Mouse (Mus musculus): ENCODE results near the gene Spock1. TPM values are rescaled to one million over a fixed set of nuclear protein-coding genes. Genes with fewer than 3 reads are reported as not detected.

Gene Spock1
- total RNA-seq, 2 experiments from 2014 or later, result 269 to 303 TPM

DNA sequence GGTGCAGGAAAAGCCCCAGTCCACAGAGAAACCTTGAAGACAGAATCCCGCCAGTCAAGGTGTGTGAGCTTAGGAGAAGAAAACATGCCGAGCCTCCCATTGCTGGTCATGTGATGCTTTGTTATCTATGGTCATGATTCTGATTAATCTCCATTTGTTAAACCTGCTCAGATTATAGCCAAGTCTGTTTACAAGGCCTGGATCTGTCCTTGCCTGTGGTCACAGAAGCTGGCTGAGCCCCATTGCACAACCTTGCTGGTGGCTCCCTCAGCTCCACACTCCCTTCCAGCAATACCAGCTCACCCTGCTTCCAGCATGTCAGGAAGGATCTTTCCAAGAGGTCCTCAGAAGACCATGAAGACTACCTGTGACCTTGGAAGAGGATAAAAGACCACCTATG lies 228.5 kb downstream of the Spock1 start:
- no peak for DNase-seq (ENCODE audit: low spot score in 2 of 2)
- intact Hi-C loops (cut with DNase I), result no loop called here

DNA sequence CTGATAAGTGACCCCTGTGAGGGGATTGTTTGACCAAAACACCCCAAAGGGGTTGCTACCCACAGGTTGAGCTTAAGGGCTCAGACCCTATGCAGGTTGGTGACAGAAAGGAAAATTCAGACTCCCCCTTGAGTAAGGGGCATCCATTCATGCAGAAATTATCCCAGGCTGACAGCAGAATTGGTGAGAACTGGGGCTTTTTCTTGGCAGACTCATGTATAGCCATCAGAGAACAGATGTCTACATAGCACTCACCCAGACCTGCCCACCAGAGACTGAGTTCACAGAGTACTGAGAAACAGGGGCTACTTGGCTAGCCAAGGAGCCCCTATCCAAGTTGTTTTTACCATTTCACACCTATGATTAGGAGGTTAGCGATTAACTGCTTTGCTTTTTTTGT lies 231.3 kb downstream of the Spock1 start:
- DNase-seq (ENCODE audit: low spot score in 2 of 2), result no peak
- intact Hi-C loops (cut with DNase I), result no loop called here

GRCm38 (mm10) chr13:57673399-57673798 lies 234.7 kb downstream of the Spock1 start:
- no peak for DNase-seq (ENCODE audit: low spot score in 2 of 2)
- intact Hi-C loops (cut with DNase I), result no loop called here

DNA sequence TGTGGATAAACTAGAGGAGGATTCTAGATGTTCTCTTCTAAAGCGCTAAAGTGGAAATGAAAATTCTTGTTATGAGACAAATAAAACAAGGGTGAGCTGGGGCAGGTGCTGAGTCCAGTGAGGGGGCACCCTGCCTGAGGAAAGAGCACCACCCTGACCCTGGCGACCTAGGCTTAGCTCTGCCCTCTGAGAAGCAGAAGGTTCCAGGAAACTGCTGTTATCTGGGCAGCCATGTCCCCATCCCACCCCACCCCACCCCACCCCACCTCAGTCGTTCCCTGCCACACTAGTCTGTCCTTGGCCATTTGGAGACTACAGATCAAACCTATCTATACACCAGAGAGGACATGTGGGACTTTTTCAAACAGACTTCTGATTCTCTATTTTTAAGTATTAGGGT lies 235.4 kb downstream of the Spock1 start:
- intact Hi-C loops (cut with DNase I), result no loop called here
- DNase-seq (ENCODE audit: low spot score in 2 of 2), result no peak

GRCm38 (mm10) chr13:57671919-57672318 lies 236.2 kb downstream of the Spock1 start:
- DNase-seq (ENCODE audit: low spot score in 2 of 2), result no peak
- intact Hi-C loops (cut with DNase I), result no loop called here

DNA sequence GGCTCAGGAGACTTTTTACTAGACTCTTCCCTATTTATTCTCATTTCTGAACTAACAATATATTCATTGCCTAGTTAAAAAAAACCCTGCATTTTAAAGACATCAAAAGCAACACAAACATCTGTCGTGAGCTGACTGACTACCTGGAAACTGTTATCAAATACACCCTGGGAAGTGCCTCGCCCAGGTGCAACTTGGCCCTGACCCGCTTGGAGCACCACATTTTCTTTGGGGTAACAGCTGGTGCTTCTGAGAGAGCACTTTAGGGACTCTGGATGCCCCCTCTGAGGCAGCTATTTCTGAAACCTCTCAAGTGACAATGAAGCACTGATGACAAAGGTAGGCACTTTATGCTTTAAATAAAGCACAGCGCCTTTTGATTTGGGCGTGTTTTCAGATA lies 236.8 kb downstream of the Spock1 start:
- intact Hi-C loops (cut with DNase I), result no loop called here
- DNase-seq (ENCODE audit: low spot score in 2 of 2), result no peak

DNA sequence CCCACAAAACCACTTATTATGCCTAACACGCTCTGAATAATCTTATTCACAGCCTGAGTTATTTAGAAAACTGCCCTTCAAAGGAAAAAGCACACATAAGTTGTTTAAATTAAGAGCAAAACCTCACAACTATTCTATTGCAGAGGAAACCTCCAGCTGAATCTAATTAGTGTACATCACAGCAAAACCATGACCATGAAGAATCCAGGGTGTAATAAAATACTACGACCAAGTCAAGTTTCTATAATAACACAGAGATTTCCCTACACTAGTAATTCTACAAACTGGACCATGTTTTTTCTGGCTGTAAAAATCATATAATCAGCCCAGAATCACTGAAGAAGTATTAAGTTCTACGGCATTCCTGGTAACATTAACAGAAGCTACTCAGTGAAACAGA lies 240.5 kb downstream of the Spock1 start:
- DNase-seq (ENCODE audit: low spot score in 2 of 2), result no peak
- intact Hi-C loops (cut with DNase I), result no loop called here

DNA sequence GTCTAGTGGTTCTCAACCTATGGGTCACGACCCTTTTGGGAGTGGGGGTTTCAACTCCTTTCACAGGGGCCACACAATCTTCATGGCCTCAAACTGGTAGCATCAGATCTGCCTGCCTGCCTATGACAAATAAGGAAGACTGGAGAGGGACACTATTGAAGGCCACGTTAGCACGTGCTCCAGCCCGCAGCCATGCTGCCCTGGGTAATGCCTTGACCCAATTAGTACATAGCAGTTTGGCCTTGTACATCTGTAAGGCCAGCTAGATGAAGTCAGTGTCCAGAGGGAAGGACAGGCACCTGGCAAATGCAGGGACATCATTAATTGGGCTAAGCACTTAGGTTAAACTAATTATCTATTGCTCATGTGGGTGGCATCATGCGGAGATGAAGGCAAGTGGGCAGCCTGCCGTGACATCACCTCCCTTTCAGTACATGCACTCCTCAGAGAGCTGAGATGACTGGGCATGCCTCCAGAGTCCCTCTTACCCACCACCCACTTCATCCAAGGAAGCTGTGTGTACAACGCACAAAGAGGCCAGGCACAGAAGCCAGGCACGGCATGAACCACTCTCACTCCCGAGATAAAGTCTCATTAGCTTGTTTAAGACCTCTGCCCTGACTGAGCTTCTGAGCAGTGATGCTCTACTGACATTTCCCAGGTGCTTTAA lies 241.8 kb downstream of the Spock1 start:
- peak in 1 of 2 experiments; percentile 27 for DNase-seq (ENCODE audit: low spot score in 2 of 2)

GRCm38 (mm10) chr13:57662554-57662953 lies 245.6 kb downstream of the Spock1 start:
- DNase-seq (ENCODE audit: low spot score in 2 of 2), result no peak

More for the DNA sequence above, 241.8 kb downstream of the Spock1 start:
- intact Hi-C loops (cut with DNase I), result no loop called here

GRCm38 (mm10) chr13:57660523-57660922 lies 247.6 kb downstream of the Spock1 start:
- no peak for DNase-seq (ENCODE audit: low spot score in 2 of 2)
- intact Hi-C loops (cut with DNase I), result no loop called here

More at GRCm38 (mm10) chr13:57662554-57662953, 245.6 kb downstream of the Spock1 start:
- intact Hi-C loops (cut with DNase I), result no loop called here

DNA sequence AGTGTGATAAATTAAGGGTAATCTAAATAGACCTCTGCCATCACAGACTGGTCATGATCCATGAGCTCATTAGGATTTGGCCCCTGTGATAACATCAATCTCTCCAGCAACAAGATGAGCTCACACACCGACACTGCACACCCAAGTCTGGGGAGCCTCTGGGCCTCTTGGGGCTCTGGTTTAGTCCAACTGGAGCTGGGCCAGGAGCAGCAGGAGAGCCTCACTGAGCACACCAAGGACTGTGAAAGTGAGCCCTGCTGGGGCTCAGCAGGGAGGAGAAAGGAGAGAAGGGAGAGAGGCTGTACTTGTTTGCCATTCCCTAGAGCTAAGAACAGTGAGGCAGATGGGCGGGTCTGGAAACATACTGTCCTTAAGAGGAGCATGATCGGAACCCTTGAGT lies 248.3 kb downstream of the Spock1 start:
- no peak for DNase-seq (ENCODE audit: low spot score in 2 of 2)
- intact Hi-C loops (cut with DNase I), result no loop called here

DNA sequence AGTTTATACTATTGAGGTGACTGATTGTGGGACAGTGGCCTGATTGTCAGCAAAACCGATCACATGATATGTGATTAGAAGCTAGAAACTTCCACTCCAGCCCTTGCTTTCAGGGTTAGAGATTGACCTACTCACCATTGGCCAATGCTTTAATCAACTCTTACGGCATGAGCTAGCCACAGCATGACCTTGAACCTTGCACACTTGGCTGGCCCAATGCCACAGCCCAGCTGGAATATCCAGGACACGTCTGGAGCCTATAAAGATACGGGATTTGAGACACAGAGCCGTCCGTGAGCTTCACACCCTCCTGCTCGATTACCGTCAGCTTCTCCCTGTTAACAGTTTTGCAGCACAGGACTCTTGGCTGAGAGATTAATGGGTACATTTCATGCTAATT lies 251.5 kb downstream of the Spock1 start:
- no peak for DNase-seq (ENCODE audit: low spot score in 2 of 2)
- intact Hi-C loops (cut with DNase I), result no loop called here

- intact Hi-C loops (cut with DNase I), result no loop called here
- no peak for DNase-seq (ENCODE audit: low spot score in 2 of 2)
These were observed 253.8 kb downstream of the Spock1 start for GRCm38 (mm10) chr13:57654362-57654761.

- intact Hi-C loops (cut with DNase I), result no loop called here
- no peak for DNase-seq (ENCODE audit: low spot score in 2 of 2)
These were observed 256.9 kb downstream of the Spock1 start for GRCm38 (mm10) chr13:57651236-57651635.

- intact Hi-C loops (cut with DNase I), result no loop called here
- DNase-seq (ENCODE audit: low spot score in 2 of 2), result no peak
These were observed 259.3 kb downstream of the Spock1 start for GRCm38 (mm10) chr13:57648784-57649183.

- intact Hi-C loops (cut with DNase I), result no loop called here
- no peak for DNase-seq (ENCODE audit: low spot score in 2 of 2)
These were observed 260.7 kb downstream of the Spock1 start for GRCm38 (mm10) chr13:57647456-57647855.

- intact Hi-C loops (cut with DNase I), result no loop called here
- no peak for DNase-seq (ENCODE audit: low spot score in 2 of 2)
These were observed 265.1 kb downstream of the Spock1 start for GRCm38 (mm10) chr13:57643036-57643435.

GRCm38 (mm10) chr13:57641649-57642048 lies 266.5 kb downstream of the Spock1 start:
- intact Hi-C loops (cut with DNase I), result no loop called here
- no peak for DNase-seq (ENCODE audit: low spot score in 2 of 2)

DNA sequence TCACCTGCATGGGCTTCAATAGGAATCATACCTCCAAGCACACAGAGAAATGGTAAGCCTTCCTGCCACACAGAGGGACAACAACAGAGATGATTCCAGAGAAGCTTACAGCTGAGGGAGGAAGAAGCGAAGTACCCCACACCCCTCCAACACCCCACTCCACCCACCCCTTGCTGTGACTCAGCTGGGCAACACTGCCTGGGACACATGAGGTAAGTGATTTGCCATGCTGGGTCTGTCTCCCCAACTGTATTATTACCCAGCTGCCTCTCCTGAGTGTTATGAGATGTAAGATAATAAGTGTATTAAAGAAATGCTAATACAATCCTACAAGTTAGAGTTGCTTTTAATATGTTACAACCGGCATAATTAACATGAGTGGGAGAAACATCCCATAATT lies 267.2 kb downstream of the Spock1 start:
- intact Hi-C loops (cut with DNase I), result no loop called here
- DNase-seq (ENCODE audit: low spot score in 2 of 2), result no peak

GRCm38 (mm10) chr13:57638820-57639219 lies 269.3 kb downstream of the Spock1 start:
- intact Hi-C loops (cut with DNase I), result loop anchor here (10.0 kb wide), 1 partner anchor 114 kb away; no protein-coding TSS in a partner anchor
- peak; percentile 35 to 46 for DNase-seq (ENCODE audit: low spot score in 2 of 2)

DNA sequence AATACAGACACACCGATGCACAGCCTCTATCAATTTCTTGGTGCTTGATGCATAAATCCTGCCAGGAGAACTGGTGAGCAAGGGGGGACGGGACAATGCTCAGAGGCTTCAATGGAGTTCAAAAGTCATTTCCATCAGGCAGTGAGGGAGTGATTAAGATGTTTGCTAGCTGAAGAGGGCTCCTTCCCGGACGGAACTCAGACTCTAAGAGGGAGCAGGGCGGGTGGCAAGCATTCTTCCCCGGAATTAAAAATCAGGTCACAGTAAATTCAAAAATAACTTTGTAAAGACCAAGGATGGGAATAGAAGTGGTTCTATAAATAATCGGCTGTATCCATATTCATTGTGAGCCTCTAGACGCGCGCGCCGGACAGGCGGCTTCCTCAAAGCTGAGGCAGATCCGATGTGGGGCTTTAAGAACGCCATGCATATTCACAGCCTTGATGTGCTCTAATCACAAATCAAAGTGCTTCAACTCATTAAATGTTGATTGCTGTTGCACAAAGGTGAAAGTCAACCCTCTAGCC lies 270.5 kb downstream of the Spock1 start:
- DNase-seq (ENCODE audit: low spot score in 2 of 2), result peak; percentile 44 to 52

More for the DNA sequence above, 270.5 kb downstream of the Spock1 start:
- intact Hi-C loops (cut with DNase I), result loop anchor here (10.0 kb wide), 1 partner anchor 113 kb away; no protein-coding TSS in a partner anchor
